Mouse (Mus musculus): ENCODE measurements around the gene Slc35g3. TPM values are rescaled to one million over a fixed set of nuclear protein-coding genes. Genes with fewer than 3 reads are reported as not detected.

The Slc35g3 gene
- total and polyA plus RNA-seq, 2 experiments from 2014 or later, result not detected

DNA sequence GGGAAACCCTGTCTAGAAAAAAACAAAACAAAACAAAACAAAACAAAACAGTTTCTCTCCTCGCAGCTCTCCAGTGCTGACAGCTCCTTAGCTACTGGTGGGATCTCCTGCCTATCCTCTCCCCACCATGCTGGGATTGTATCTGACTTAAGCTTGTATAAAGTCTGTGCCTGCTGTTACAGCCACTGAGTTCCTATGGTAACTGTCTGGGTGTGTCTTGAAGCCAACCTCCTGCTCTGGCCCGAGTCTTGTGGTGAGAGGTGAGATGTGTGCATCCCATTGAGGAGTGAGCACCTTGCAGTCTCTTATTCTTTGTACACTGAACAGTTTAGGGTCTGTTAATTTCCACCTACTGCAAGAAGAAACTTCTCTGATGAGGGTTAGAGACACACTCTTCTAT, 38.7 kb downstream of the Slc35g3 start:
- WGBS, result 25% methylated on average over 2 of the region's 2 CpGs
- TF ChIP-seq EP300 (IDR thresholded peaks at IDR 0.05; ENCODE audit: low read depth), result no peak
- TF ChIP-seq CTCF (IDR thresholded peaks at IDR 0.05; ENCODE audit: low read depth), result no peak
- no peaks in the 10 kb centered on the region for H3K9me3 ChIP-seq (replicated peaks; ENCODE audit: control insufficient read depth, low read length)
- no peaks in the 10 kb centered on the region for H3K27me3 ChIP-seq (ENCODE audit: control insufficient read depth, insufficient read depth, low read length)
- H3K4me2 ChIP-seq (ENCODE audit: low read depth, low read length), result no peak overlapping the region
- no peak overlapping the region for H3K9ac ChIP-seq (replicated peaks; ENCODE audit: low read depth, low read length)
- ATAC-seq (ENCODE audit: insufficient read depth, low read depth) (no peak), DNase-seq (ENCODE audit: low spot score) (no peak)
- H3K4me3 ChIP-seq (ENCODE audit: low read depth, low read length), result no peak overlapping the region
- H3K36me3 ChIP-seq (replicated peaks; ENCODE audit: control insufficient read depth, insufficient read depth, low read length), result no peaks in the 10 kb centered on the region
- no peak overlapping the region for H3K27ac ChIP-seq (ENCODE audit: low read depth)
- no peaks in the 10 kb centered on the region for H3K4me1 ChIP-seq (ENCODE audit: control insufficient read depth, insufficient read depth)

GRCm38 (mm10) chr11:69720852-69721251, 40.9 kb downstream of the Slc35g3 start:
- Histone ChIP-seq H3K4me1 (ENCODE audit: control insufficient read depth, insufficient read depth) (no peaks in the 10 kb centered on the region), H3K4me3 (ENCODE audit: low read depth, low read length) (no peak overlapping the region), H3K27ac (ENCODE audit: low read depth) (no peak overlapping the region), H3K9me3 (replicated peaks; ENCODE audit: control insufficient read depth, low read length) (no peaks in the 10 kb centered on the region), H3K27me3 (ENCODE audit: control insufficient read depth, insufficient read depth, low read length) (no peaks in the 10 kb centered on the region), H3K9ac (replicated peaks; ENCODE audit: low read depth, low read length) (no peak overlapping the region), H3K36me3 (replicated peaks; ENCODE audit: control insufficient read depth, insufficient read depth, low read length) (no peaks in the 10 kb centered on the region), H3K4me2 (ENCODE audit: low read depth, low read length) (no peak overlapping the region)
- TF ChIP-seq CTCF (IDR thresholded peaks at IDR 0.05; ENCODE audit: low read depth) (no peak), EP300 (IDR thresholded peaks at IDR 0.05; ENCODE audit: low read depth) (no peak)
- WGBS, result 80% methylated on average over 6 of the region's 6 CpGs
- ATAC-seq (ENCODE audit: insufficient read depth, low read depth) (no peak), DNase-seq (ENCODE audit: low spot score) (no peak)

GRCm38 (mm10) chr11:69719423-69719822, 42.3 kb downstream of the Slc35g3 start:
- Histone ChIP-seq H3K27ac (ENCODE audit: low read depth) (no peak overlapping the region), H3K9me3 (replicated peaks; ENCODE audit: control insufficient read depth, low read length) (no peaks in the 10 kb centered on the region), H3K27me3 (ENCODE audit: control insufficient read depth, insufficient read depth, low read length) (no peaks in the 10 kb centered on the region), H3K36me3 (replicated peaks; ENCODE audit: control insufficient read depth, insufficient read depth, low read length) (no peaks in the 10 kb centered on the region), H3K4me1 (ENCODE audit: control insufficient read depth, insufficient read depth) (no peaks in the 10 kb centered on the region), H3K4me2 (ENCODE audit: low read depth, low read length) (no peak overlapping the region), H3K9ac (replicated peaks; ENCODE audit: low read depth, low read length) (no peak overlapping the region), H3K4me3 (ENCODE audit: low read depth, low read length) (no peak overlapping the region)
- ATAC-seq (ENCODE audit: insufficient read depth, low read depth), result no peak
- DNase-seq (ENCODE audit: low spot score), result no peak
- 68% methylated on average over 6 of the region's 6 CpGs for WGBS
- TF ChIP-seq CTCF (IDR thresholded peaks at IDR 0.05; ENCODE audit: low read depth) (no peak), EP300 (IDR thresholded peaks at IDR 0.05; ENCODE audit: low read depth) (no peak)

- H3K4me2 ChIP-seq (ENCODE audit: low read depth, low read length), result no peak overlapping the region
- H3K36me3 ChIP-seq (replicated peaks; ENCODE audit: control insufficient read depth, insufficient read depth, low read length), result no peaks in the 10 kb centered on the region
- TF ChIP-seq CTCF (IDR thresholded peaks at IDR 0.05; ENCODE audit: low read depth) (no peak), EP300 (IDR thresholded peaks at IDR 0.05; ENCODE audit: low read depth) (no peak)
- ATAC-seq (ENCODE audit: insufficient read depth, low read depth) (no peak), DNase-seq (ENCODE audit: low spot score) (no peak)
- no peak overlapping the region for H3K9ac ChIP-seq (replicated peaks; ENCODE audit: low read depth, low read length)
- H3K27ac ChIP-seq (ENCODE audit: low read depth), result no peak overlapping the region
- H3K9me3 ChIP-seq (replicated peaks; ENCODE audit: control insufficient read depth, low read length), result no peaks in the 10 kb centered on the region
- no peaks in the 10 kb centered on the region for H3K27me3 ChIP-seq (ENCODE audit: control insufficient read depth, insufficient read depth, low read length)
- WGBS, result 35% methylated on average over 15 of the region's 15 CpGs
- no peaks in the 10 kb centered on the region for H3K4me1 ChIP-seq (ENCODE audit: control insufficient read depth, insufficient read depth)
- H3K4me3 ChIP-seq (ENCODE audit: low read depth, low read length), result no peak overlapping the region
Observed at GRCm38 (mm10) chr11:69718661-69719060, 43.1 kb downstream of the Slc35g3 start.

- Histone ChIP-seq H3K36me3 (replicated peaks; ENCODE audit: control insufficient read depth, insufficient read depth, low read length) (no peaks in the 10 kb centered on the region), H3K9me3 (replicated peaks; ENCODE audit: control insufficient read depth, low read length) (no peaks in the 10 kb centered on the region), H3K9ac (replicated peaks; ENCODE audit: low read depth, low read length) (no peak overlapping the region), H3K27me3 (ENCODE audit: control insufficient read depth, insufficient read depth, low read length) (no peaks in the 10 kb centered on the region), H3K4me2 (ENCODE audit: low read depth, low read length) (no peak overlapping the region), H3K27ac (ENCODE audit: low read depth) (no peak overlapping the region), H3K4me1 (ENCODE audit: control insufficient read depth, insufficient read depth) (no peaks in the 10 kb centered on the region), H3K4me3 (ENCODE audit: low read depth, low read length) (no peak overlapping the region)
- WGBS, result 73% methylated on average over 4 of the region's 4 CpGs
- ATAC-seq (ENCODE audit: insufficient read depth, low read depth) (no peak), DNase-seq (ENCODE audit: low spot score) (no peak)
- TF ChIP-seq CTCF (IDR thresholded peaks at IDR 0.05; ENCODE audit: low read depth), result no peak
- TF ChIP-seq EP300 (IDR thresholded peaks at IDR 0.05; ENCODE audit: low read depth), result no peak
Observed at GRCm38 (mm10) chr11:69716953-69717352, 44.8 kb downstream of the Slc35g3 start.

- Histone ChIP-seq H3K9me3 (replicated peaks; ENCODE audit: control insufficient read depth, low read length) (no peaks in the 10 kb centered on the region), H3K4me2 (ENCODE audit: low read depth, low read length) (no peak overlapping the region), H3K27ac (ENCODE audit: low read depth) (no peak overlapping the region), H3K4me1 (ENCODE audit: control insufficient read depth, insufficient read depth) (no peaks in the 10 kb centered on the region), H3K36me3 (replicated peaks; ENCODE audit: control insufficient read depth, insufficient read depth, low read length) (no peaks in the 10 kb centered on the region), H3K27me3 (ENCODE audit: control insufficient read depth, insufficient read depth, low read length) (no peaks in the 10 kb centered on the region), H3K9ac (replicated peaks; ENCODE audit: low read depth, low read length) (no peak overlapping the region), H3K4me3 (ENCODE audit: low read depth, low read length) (no peak overlapping the region)
- peak; percentile 37 for DNase-seq (ENCODE audit: low spot score)
- peak; percentile 33; the same call in 1 of the 2 replicates for ATAC-seq (ENCODE audit: insufficient read depth, low read depth)
- TF ChIP-seq CTCF (IDR thresholded peaks at IDR 0.05; ENCODE audit: low read depth) (no peak), EP300 (IDR thresholded peaks at IDR 0.05; ENCODE audit: low read depth) (no peak)
- 18% methylated on average over 5 of the region's 5 CpGs for WGBS
Observed at GRCm38 (mm10) chr11:69715929-69716328, 45.8 kb downstream of the Slc35g3 start.

Data from heart, postnatal 0 days (tissue).